Comparison of ENCODE assay signal across 15 mouse cellular contexts in the genomic region with DNA sequence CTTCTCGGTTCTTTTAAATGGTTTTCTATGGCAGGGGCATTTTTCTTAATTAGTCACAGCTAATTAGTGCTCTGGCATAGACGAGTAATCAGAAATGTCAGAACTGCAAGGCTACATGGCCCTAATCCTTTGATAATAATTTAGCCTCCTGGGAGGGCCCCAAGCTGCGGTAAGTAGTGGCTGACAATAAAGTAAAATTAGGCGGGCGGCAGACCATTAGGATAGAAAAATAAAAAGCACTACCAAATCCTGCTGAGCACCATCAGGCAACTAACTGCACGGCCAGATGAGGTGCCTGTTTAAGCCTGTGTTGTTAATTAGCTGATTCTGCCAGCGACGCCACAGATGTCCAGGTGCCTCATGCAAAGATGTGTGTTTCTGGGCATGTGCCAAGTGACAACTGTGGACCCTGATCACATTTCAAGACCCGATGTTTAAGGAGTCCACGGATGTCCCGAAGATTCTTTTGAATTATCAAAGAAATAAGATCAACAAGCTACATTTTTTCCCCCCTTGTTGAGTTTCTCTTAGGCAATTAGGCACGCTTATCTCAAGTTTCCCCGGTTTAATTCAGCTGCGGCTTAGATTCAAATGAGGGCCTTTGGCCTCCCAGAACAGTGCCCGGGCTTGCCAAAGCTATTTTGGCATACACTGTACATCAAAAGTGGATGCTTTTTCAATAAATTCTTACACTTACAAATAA. TPM values are rescaled to one million over a fixed set of nuclear protein-coding genes. Genes with fewer than 3 reads are reported as not detected.
DNase-seq lines count a peak whose midpoint lies in the region; ATAC-seq and TF ChIP-seq lines count a peak whose summit lies in the region.
"Had no signal": no experiment of that assay in that cellular context is flagged by ENCODE, and none has a peak within 500 bp of the region (broad histone marks: within the 10 kb centered on the region; RNA-seq: fewer than 3 reads in every experiment).

No protein-coding gene starts in this region.

- 1% methylated on average over 15 of the region's 15 CpGs for WGBS in forebrain, embryonic 14.5 days
- 19% methylated on average over 15 of the region's 15 CpGs for WGBS in hindbrain, postnatal 0 days
- 15% methylated on average over 15 of the region's 15 CpGs for WGBS in neural tube, embryonic 13.5 days
- 64% methylated on average over 15 of the region's 15 CpGs for WGBS in lung, adult 2 months

- H3K36me3 ChIP-seq in forebrain, embryonic 14.5 days (ENCODE audit: control insufficient read depth, insufficient read depth, low read length), result no peaks in the 10 kb centered on the region
- H3K36me3 ChIP-seq in hindbrain, postnatal 0 days (ENCODE audit: insufficient read depth, low read length), result no peaks in the 10 kb centered on the region
- no peaks in the 10 kb centered on the region for H3K36me3 ChIP-seq in neural tube, embryonic 13.5 days

- H3K27me3 ChIP-seq in forebrain, embryonic 14.5 days (replicated peaks; ENCODE audit: control insufficient read depth, insufficient read depth, low read length), result peaks cover 27% of the 10 kb centered on the region
- H3K27me3 ChIP-seq in hindbrain, postnatal 0 days (ENCODE audit: insufficient read depth, low read length), result peaks cover 27% of the 10 kb centered on the region; the same call in 1 of the 2 replicates
- peaks cover 70% of the 10 kb centered on the region for H3K27me3 ChIP-seq in neural tube, embryonic 13.5 days

- no peak overlapping the region for H3K4me3 ChIP-seq in forebrain, embryonic 14.5 days (ENCODE audit: low read depth, low read length)
- no peak overlapping the region for H3K4me3 ChIP-seq in hindbrain, postnatal 0 days (ENCODE audit: low read length)
- H3K4me3 ChIP-seq in neural tube, embryonic 13.5 days, result no peak overlapping the region
- H3K4me3 ChIP-seq in lung, adult 2 months (replicated peaks; ENCODE audit: extremely low read depth, low read depth, low read length), result no peak overlapping the region

- no peak for ATAC-seq in cerebellum, adult (ENCODE audit: insufficient number of reproducible peaks, low FRiP score, low TSS enrichment)
- peak; percentile 96 for ATAC-seq in forebrain, embryonic 14.5 days
- peak; percentile 66 for ATAC-seq in hindbrain, postnatal 0 days
- ATAC-seq in neural tube, embryonic 13.5 days (ENCODE audit: low read depth), result peak; percentile 90
- ATAC-seq: intestine, postnatal 0 days had no signal

- no peak overlapping the region for H3K9ac ChIP-seq in forebrain, embryonic 14.5 days (ENCODE audit: low read length)
- H3K9ac ChIP-seq in hindbrain, postnatal 0 days (replicated peaks; ENCODE audit: low read length), result no peak overlapping the region
- H3K9ac ChIP-seq in neural tube, embryonic 13.5 days, result no peak overlapping the region

- H3K27ac ChIP-seq in forebrain, embryonic 14.5 days (ENCODE audit: low read depth, low read length), result no peak overlapping the region
- H3K27ac ChIP-seq in hindbrain, postnatal 0 days, result no peak overlapping the region
- no peak overlapping the region for H3K27ac ChIP-seq in neural tube, embryonic 13.5 days (replicated peaks)

- TF ChIP-seq POLR2A in lung, adult 2 months (IDR thresholded peaks at IDR 0.05; ENCODE audit: borderline replicate concordance, extremely low read depth, low read depth, low read length), result no peak

- peak; percentile 63 to 74 for DNase-seq in cerebellum, postnatal 10 days
- peak; percentile 94 for DNase-seq in forebrain, embryonic 14.5 days (ENCODE audit: low spot score)
- peak; percentile 64 for DNase-seq in hindbrain, postnatal 0 days (ENCODE audit: low spot score)
- DNase-seq in spleen, postnatal 36 days (ENCODE audit: low spot score in 2 of 2), result no peak
- no peak for DNase-seq in urinary bladder, adult 2 months (ENCODE audit: low spot score)
- no peak for DNase-seq in lung, adult 2 months
- DNase-seq: cerebellum, postnatal 25 days; spleen, adult 18-20 months had no signal

- H3K4me2 ChIP-seq in forebrain, embryonic 14.5 days (ENCODE audit: low read length), result peak overlapping the region; percentile 16
- no peak overlapping the region for H3K4me2 ChIP-seq in hindbrain, postnatal 0 days (ENCODE audit: low read depth, low read length)
- H3K4me2 ChIP-seq in neural tube, embryonic 13.5 days, result no peak overlapping the region

- no peak for TF ChIP-seq CTCF in hindbrain, postnatal 0 days (IDR thresholded peaks at IDR 0.05; ENCODE audit: low read depth)
- no peak for TF ChIP-seq CTCF in lung, adult 2 months (IDR thresholded peaks at IDR 0.05; ENCODE audit: insufficient read depth, low read length)

- peaks cover 15% of the 10 kb centered on the region for H3K4me1 ChIP-seq in forebrain, embryonic 14.5 days (ENCODE audit: control insufficient read depth, insufficient read depth, low read length)
- no peaks in the 10 kb centered on the region for H3K4me1 ChIP-seq in hindbrain, postnatal 0 days (ENCODE audit: insufficient read depth, low read length)
- peaks cover 19% of the 10 kb centered on the region for H3K4me1 ChIP-seq in neural tube, embryonic 13.5 days (replicated peaks)
- H3K4me1 ChIP-seq in lung, adult 2 months (ENCODE audit: control insufficient read depth, insufficient read depth, low read length), result no peaks in the 10 kb centered on the region

- no peaks in the 10 kb centered on the region for H3K9me3 ChIP-seq in forebrain, embryonic 14.5 days (replicated peaks; ENCODE audit: control insufficient read depth, low read length)
- H3K9me3 ChIP-seq in hindbrain, postnatal 0 days (ENCODE audit: low read length), result no peaks in the 10 kb centered on the region
- H3K9me3 ChIP-seq in neural tube, embryonic 13.5 days, result no peaks in the 10 kb centered on the region

RNA-seq across cellular contexts. Expression of a gene that starts 32.8 kb away (rescaled TPM):
- polyA plus RNA-seq in forebrain, embryonic 14.5 days (2014; fragmentation: Nextera tagmentation; extraction: Ambion mirVana), result 11.2 and 12.0 TPM in 2 replicates
- 0.05 TPM in 1 of 2 replicates, not detected in the other for total RNA-seq in hindbrain, postnatal 0 days (2014; rRNA removed)
- polyA plus RNA-seq in hindbrain, postnatal 0 days (2015; fragmentation: Nextera tagmentation; extraction: Ambion mirVana), result not detected in 2 replicates
- 0.12 TPM in 1 of 2 replicates, not detected in the other for polyA plus RNA-seq in neural tube, embryonic 13.5 days (2015; fragmentation: Nextera tagmentation; extraction: Ambion mirVana)
- not detected in 2 replicates for polyA plus RNA-seq in urinary bladder, adult 2 months (2012; rRNA removed)
- 0.08 TPM in 2 replicates for polyA plus RNA-seq in lung, adult 2 months (2012; rRNA removed)
- total RNA-seq: granulocyte monocyte progenitor cell, adult 5-6 weeks; megakaryocyte, adult 5-6 weeks had no signal
- polyA plus RNA-seq: heart, postnatal 0 days; intestine, postnatal 0 days; liver, embryonic 16.5 days had no signal

Comparison
In these comparisons a context has a peak if more than half of its experiments do, and no peak if none do; other contexts are left out.
1. DNase-seq: peak in cerebellum, postnatal 10 days (2 of 2), forebrain, embryonic 14.5 days (single experiment) and hindbrain, postnatal 0 days (single experiment); none in spleen, postnatal 36 days (0 of 2), urinary bladder, adult 2 months (single experiment) and lung, adult 2 months (single experiment).
2. RNA of a gene that starts 32.8 kb away (polyA plus RNA-seq): 11.2 to 12.0 TPM in forebrain, embryonic 14.5 days; 0.08 TPM in lung, adult 2 months, not detected in hindbrain, postnatal 0 days, 0.12 TPM in neural tube, embryonic 13.5 days and not detected in urinary bladder, adult 2 months; every median in the first group is over 10 times any median in the second.